Mouse (Mus musculus): ENCODE data around the gene Apoa2.

GRCm38 (mm10) chr1:171234126-171234525 is 9.3 kb downstream of the Apoa2 start, which contains the start of gene Fcer1g:
- TF ChIP-seq CTCF (IDR thresholded peaks at IDR 0.05; ENCODE audit: low read depth): no peak
- no peak for TF ChIP-seq EP300 (IDR thresholded peaks at IDR 0.05; ENCODE audit: low read depth)
